Mouse (Mus musculus) T-helper 17 cell (primary cell): ENCODE measurements around the gene Plk5.

Source experiments
- in situ Hi-C, 2 experiments: fragments of 300-600 bp; cut with MboI, MseI; formaldehyde crosslinking; loops; 1 replicate in 1 of 2; 2 replicates in 1 of 2; pipeline ENCODE4 v1.15.1; 2025; ENCODE audit warnings: high pct_unique_total_duplicates in 2 of 2

The Plk5 gene

GRCm38 (mm10) chr10:80356001-80356682, at the start of gene Plk5:
TSS of gene Plk5 (plus strand) at chr10:80356459.
- in situ Hi-C loops = no loop called here

- in situ Hi-C loops = no loop called here
Measured at GRCm38 (mm10) chr10:80311560-80311959, 44.7 kb upstream of the Plk5 start.

GRCm38 (mm10) chr10:80312586-80313504, 43.4 kb upstream of the Plk5 start:
- in situ Hi-C loops = no loop called here

GRCm38 (mm10) chr10:80313627-80314201, 42.5 kb upstream of the Plk5 start:
- in situ Hi-C loops = no loop called here

- in situ Hi-C loops = no loop called here
Measured at GRCm38 (mm10) chr10:80314494-80315001, 41.7 kb upstream of the Plk5 start.

GRCm38 (mm10) chr10:80315315-80315714, 40.9 kb upstream of the Plk5 start:
- in situ Hi-C loops = no loop called here

- in situ Hi-C loops = no loop called here
Measured at GRCm38 (mm10) chr10:80316359-80316781, 39.9 kb upstream of the Plk5 start.

GRCm38 (mm10) chr10:80317011-80317410, 39.2 kb upstream of the Plk5 start:
- in situ Hi-C loops = no loop called here

- in situ Hi-C loops = no loop called here
Measured at GRCm38 (mm10) chr10:80320340-80320760, 35.9 kb upstream of the Plk5 start, which contains the start of gene 2310011J03Rik. TSS of gene 2310011J03Rik (minus strand) at chr10:80320537.

- in situ Hi-C loops = no loop called here
Measured at GRCm38 (mm10) chr10:80321014-80321669, 35.1 kb upstream of the Plk5 start.

- in situ Hi-C loops = no loop called here
Measured at GRCm38 (mm10) chr10:80321670-80322581, 34.3 kb upstream of the Plk5 start.

GRCm38 (mm10) chr10:80322811-80323211, 33.4 kb upstream of the Plk5 start:
- in situ Hi-C loops = no loop called here

GRCm38 (mm10) chr10:80323261-80324119, 32.8 kb upstream of the Plk5 start:
- in situ Hi-C loops = no loop called here

- in situ Hi-C loops = no loop called here
Measured at GRCm38 (mm10) chr10:80324120-80325037, 31.9 kb upstream of the Plk5 start.

GRCm38 (mm10) chr10:80325045-80325444, 31.2 kb upstream of the Plk5 start:
- in situ Hi-C loops = no loop called here

GRCm38 (mm10) chr10:80329273-80330081, 26.8 kb upstream of the Plk5 start, which contains the start of the genes Pcsk4 and Reep6:
TSS of gene Pcsk4 (minus strand) at chr10:80329498.
TSS of gene Reep6 (plus strand) at chr10:80329953.
- in situ Hi-C loops = no loop called here

- in situ Hi-C loops = no loop called here
Measured at GRCm38 (mm10) chr10:80330084-80330483, 26.2 kb upstream of the Plk5 start.
